Mouse (Mus musculus) heart, postnatal 25 days (tissue): ENCODE measurements around the gene Rabep1. TPM values are rescaled to one million over a fixed set of nuclear protein-coding genes. Genes with fewer than 3 reads are reported as not detected.

Experiments used
- DNase-seq: peaks from one replicate; pipeline ENCODE4 v3.0.0; 2022; ENCODE audit warnings: low spot score
- intact Hi-C: fragments of 180-260 bp; cut with DNase I; formaldehyde crosslinking; loops from one replicate; pipeline ENCODE4 v1.15.1; 2025
- total RNA-seq, 2 experiments: library from RNA; stranded (reverse); gene quantifications; 2 replicates each; pipeline ENCODE4 v1.2.3; 2021

Rabep1 gene
- total RNA-seq = 10 to 100 TPM; 35.8 to 36.8 TPM

DNA sequence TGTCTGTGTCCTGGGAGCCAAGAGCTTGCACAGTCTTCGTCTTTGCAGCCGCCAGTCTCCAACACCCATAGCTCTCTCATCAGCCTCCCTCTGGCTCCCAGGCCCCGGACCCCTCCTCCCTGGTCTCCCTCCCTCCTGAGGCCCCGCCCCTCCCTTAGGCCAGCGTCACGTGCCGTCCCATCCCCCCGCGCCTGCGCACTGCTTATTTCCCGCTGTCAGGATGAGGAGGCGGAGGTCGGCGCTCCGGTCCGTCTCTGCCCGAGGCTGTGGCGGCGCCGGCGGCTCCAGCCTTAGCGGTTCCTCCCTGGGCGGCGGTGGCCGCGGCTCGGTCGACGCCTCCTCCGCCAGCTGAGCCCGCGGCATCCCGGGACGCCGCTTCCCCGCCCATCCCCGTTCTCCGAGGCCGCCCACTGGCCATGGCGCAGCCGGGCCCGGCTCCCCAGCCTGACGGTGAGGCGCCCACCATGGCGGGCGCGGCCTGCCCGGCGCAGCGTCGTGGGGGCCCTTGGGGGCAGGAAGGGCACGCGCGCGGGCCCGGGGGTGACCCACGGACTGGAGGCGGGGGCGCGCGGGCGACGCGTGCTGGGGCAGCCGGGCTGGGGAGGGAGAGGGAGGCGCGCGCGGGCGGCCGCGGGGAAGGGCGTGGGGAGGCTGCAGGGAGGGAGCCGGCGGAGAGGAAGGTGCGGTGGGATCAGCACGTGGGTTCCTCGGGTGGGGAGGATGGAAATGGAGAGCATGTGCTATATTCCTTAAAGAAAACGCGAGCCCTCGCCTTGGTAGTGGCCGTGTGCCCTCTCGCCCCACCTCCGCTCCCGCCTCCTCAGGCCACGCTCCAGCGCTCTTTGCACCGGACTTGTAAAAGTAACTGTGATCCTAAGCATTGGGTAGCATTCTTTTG is at the start of gene Rabep1:
Gene Rabep1, plus strand, starts transcription at position 220 of the 898 bp plus-strand sequence.
- intact Hi-C loops = loop anchor here (5.0 kb wide), 1 partner anchor 37 kb away; no protein-coding TSS in a partner anchor
- peak; percentile 88 for DNase-seq

DNA sequence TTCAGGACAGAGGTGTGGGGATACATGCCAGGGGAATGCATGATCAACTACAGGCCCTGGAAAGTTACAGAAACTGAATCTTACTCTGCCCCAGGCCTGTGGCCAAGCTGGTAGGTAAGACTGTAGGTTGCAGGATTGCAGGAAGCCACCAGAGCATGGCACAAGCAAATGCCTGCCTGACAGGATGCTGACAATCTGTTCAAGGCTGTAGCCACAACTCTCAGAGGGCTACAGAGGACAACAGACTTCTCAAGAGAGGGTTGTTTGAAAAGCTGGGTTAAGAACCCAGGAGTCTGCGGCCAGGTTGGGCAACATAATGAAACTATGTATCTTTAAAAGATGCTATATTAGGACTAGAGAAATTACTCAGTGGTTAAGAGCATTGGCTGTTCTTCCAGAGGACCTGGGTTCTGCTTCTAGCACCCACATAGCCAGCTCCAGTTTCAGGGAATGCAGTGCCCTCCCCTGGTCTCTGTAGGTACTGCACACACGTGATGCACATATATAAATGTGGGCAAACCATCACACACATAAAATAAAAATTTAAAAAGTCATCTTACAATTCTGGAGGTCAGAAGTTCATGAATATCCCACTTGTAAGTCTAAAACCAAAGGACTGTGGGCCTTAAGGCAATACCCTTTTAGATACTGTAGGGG is 42.2 kb upstream of the Rabep1 start:
- intact Hi-C loops = no loop called here
- DNase-seq = no peak

DNA sequence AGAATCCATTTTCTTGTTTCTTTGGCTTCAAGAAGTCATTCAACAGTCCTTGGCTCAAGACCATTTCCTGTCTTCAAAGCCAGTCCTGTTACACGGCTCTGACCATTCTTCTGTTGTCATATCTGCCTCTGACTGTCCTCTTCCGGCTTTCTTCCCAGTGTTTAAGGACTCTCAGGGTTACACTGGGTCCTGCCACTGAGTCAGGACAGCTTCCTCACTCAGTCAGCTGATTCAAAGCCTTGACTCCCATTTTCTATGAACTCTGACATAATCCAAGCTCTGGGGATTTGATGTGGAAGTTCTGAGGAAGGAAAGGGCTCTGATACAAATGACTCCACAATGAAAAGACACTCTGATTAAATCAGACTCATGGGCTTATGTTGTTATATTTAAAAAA is 41.7 kb upstream of the Rabep1 start:
- intact Hi-C loops = no loop called here
- no peak for DNase-seq

DNA sequence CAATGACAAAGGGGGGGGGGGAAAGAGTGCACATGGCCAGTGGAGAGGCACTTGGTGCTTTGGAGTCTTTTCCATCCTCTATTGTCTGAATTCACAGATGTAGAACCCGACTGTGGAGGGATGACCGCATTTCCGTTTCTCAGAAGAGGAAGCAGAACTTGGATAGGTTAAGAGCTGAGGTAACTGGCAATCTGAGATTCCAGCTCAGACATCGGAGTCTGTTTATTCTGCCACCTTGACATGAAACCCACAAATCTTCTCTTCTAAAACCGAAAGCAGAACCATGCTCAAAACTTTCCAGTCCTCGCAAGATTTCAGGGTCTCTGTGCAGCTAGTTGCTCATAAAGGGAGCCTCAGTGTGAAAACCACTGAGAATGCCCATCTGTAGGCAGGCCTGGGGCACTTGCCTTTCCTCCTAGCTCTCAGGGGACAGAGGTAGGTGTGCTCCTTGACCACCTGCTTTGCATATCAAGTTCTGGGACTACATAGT is 40.8 kb upstream of the Rabep1 start:
- no peak for DNase-seq
- intact Hi-C loops = no loop called here

DNA sequence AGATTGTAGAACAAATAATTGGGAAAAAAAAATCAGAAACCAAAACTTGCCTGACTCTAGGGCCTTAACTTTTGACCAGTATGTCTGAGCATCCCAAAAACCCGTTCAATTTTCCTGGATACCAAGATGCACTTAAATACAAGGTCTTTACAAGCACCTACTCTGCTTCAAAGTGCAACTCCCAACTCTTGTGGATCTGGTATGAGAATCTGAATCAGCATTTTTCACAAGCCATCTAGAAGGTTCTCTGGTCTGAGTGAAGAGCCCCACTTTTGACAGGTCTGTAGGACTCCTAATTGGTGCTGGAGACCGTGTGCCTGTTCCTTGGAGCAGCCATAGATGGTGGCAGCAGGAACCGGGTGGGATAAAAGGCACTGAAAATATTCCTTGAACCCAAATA is 40.2 kb upstream of the Rabep1 start:
- DNase-seq = no peak
- intact Hi-C loops = no loop called here

DNA sequence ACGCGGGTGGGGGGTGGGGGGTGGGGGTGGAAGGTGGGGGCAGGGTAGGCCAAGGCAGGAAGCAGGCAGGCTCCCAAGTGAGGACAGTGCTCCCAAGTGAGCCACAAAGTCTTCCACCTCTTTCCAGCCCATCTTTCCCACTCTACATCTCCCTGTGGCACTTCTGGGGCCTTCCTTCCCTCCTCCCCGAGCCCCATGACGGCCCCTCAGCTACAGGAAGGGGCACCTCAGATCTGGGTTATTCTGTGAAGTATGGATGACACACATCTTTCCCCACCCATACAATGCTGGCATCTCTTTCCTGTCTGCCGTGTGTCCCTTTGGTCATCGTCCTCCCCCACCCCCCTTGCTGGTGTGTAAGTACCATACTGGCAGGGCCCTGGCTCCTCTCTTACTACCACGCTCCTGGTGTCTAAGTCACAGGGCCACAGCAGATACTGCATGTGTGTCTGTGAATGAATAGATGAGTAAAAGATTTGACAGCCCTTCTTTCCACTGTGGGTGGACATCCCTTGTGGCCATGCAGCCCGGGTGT is 38.9 kb upstream of the Rabep1 start:
- intact Hi-C loops = no loop called here
- DNase-seq = no peak

DNA sequence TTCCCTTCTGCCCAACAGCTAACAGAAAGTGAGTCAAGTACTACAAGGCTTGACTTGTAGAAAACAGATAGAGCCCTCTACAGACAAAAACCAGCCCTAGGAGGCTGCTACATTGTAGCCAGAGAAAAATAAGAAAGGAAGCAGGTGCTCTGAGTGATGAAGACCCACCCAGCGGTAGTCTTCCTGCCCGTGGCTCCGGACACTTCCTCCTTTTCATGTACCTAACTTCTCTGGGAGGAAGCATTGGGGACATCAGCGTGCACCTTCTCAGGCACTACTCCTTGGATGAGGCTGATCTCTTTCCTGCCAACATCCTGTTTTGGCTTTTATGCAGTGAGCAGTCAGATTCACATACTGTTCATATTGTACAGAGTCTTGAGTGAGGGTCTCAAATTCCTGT is 37.9 kb upstream of the Rabep1 start:
- no peak for DNase-seq
- intact Hi-C loops = no loop called here

DNA sequence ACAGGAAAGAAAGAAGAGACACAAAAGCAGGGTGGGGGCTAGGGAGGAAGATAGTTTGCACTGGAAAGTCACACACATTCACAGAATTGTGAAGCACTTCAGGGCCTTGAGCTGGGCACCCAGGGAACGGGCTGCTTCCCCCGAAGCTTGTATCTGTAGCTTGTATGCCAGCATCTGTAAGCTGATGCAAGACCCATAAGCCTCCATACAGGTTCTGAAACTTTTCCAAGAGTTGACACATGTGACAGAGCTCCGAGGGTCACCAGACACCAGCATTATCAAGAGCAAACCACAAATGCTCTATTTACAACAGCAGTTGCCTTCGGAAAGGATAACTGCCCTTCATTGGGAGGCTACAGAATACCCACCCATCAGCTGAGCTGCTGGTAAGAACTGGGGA is 36.9 kb upstream of the Rabep1 start:
- intact Hi-C loops = no loop called here
- DNase-seq = no peak

DNA sequence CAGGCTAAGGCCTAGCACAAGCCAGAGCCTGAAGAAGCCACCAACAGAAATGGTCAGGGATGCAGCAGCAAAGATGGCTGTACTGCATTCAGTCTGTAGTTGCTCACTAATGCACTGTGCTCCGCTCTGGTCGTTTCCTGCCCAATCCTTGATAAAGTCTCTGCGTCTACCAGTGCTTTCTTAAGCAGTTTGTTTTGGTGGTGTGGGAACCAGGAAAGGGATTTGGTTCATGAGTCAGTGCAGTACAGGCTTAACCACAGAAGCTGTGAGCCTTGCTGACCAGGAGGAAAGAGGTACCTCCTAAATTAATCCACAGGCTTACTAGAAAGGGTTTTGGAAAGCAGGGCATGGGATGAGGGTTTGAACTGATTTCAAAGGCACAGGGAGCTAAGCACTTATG is 36.5 kb upstream of the Rabep1 start:
- intact Hi-C loops = no loop called here
- DNase-seq = no peak

DNA sequence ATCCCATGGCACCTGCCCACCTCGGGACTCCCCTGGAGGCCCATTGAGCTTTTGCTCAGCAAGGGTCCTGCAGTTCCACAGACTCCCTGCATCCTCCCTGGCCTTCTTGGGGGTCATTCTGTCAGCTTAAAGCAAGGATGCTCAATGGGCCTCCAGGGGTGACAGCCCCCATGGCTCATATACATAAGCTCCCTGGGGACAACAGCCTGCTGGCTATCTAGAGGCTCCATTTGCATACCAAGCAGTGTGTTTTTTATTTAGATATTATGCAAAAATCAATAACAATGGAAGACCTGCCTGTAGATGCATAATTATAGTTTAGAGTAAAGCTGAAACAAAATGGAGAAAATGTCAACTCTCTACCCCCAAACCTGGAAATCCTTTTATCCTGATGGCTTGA is 35.6 kb upstream of the Rabep1 start:
- DNase-seq = no peak
- intact Hi-C loops = no loop called here

DNA sequence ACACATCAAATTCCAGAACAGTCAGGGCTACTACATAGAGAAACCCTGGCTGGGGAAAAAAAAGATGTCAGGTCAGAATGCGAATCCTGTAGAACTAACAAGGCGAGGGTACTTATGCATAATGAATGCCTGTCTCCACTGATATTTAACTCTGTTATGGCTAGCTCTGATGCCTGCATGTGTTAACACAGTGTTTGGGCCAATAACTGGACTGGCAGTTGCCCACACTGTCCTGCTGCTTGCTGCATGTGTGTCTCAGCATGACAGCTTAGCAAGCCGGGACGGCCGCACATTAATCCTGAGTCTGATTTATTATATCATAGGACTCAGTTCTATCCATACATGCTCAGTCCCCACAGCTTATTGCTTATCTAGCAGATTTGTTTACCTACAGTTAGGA is 33.5 kb upstream of the Rabep1 start:
- intact Hi-C loops = no loop called here

DNA sequence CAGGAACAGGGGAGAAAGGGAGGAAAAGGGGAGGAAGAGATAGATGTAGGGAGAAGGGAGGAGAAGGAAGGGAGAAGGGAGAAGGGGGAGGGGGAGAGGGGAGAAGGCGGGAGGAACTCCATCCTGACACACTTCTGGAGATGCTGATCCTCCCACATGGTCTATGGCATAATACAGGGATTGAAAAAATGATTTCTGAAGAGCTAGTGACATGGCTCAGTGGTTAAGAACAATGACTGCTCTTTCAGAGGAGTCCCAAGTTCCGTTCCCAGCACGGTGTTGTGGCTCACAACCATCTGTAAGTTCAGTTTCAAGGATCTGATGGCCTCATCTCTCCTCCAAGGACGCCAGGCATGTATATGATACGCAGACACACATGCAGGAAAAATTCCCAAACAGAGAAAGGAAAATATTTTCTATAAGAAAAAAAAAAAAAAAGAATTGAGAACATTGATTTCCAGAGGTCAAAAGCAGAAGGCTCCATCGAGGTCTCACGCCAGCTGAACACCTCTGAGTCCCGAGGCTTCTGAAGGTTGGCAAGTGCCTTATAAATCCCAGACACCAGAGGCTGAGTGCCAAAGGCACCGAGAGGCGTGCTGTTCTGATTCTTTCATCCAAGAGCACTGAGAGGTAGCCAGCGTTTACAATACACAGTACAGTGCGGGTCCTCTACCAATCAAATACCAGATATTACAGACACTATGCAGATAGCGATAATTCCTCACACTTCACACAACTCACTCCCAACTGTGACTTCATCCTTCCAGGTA is 32.9 kb upstream of the Rabep1 start:
- no peak for DNase-seq
- intact Hi-C loops = no loop called here

More for the DNA sequence above, 33.5 kb upstream of the Rabep1 start:
- no peak for DNase-seq

DNA sequence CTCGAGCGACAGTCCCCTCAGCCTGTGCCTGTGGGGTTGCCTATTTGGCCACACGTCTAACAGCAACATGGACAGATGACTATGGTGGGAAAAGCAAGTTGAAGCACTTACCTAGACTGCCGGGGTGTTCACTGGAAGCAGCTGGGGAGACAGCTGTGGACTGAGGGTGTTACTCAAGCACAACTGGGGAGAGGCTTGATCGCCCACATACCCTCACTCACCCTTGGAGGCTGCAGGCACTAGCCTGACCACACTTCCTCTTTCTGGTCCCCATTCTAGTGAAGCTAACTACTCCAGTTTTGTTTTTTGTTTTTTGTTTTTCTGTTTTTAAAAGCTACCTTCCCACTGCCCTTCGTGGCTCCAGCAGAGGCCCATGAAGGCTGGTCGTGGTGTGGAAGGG is 32.2 kb upstream of the Rabep1 start, which contains the start of gene Scimp:
Gene Scimp, minus strand, starts transcription at position 222 of the 400 bp plus-strand sequence.
- no peak for DNase-seq
- intact Hi-C loops = no loop called here

DNA sequence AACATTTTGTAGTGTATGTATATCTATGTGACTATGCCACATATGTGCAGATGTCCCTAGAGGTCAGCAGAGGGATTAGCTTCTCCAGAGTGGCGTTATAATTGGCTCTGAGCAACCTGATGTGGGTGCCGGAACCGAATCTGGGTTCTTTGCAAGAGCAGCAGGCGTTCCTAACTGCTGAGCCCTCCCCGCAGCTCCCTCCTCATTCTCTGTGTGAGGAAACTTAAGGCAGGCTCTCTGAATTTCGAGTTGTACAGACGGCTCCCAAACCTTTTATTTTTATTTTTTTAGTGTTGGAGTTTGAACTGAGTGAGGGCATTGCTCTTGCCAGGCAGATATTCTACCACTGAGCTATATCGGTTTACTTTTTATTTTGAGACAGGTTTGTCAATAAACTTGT is 29.5 kb upstream of the Rabep1 start:
- no peak for DNase-seq
- intact Hi-C loops = loop anchor here (1.0 kb wide), 1 partner anchor 37 kb away; no protein-coding TSS in a partner anchor

DNA sequence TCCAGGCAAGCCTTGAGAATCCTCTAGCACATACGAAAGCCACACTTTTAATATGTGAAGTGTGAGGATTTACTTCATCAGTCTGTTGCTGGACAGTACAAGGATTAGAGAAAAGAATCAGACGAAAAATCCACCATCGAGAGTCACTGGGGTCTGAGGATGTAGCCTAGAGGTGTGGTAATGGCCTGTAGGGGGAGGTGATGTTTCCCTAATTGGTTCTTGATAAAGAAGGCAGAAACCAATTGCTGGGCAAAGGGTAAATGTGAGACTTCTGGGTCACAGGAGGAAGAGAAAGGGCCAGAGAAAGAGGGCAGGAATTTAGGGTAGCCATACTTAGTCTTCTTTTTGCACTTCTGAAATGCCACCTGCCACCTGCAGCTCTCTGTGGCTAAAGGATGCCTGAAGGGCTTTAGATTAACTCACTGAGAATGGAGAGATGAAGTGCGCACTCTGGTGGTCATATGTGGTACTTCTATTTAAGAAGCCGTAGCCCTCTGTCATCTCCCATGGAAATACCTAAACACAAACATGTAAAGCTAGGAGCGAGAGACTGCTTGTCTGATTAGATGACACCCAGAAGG is 29.0 kb upstream of the Rabep1 start:
- intact Hi-C loops = loop anchor here (1.0 kb wide), 1 partner anchor 37 kb away; no protein-coding TSS in a partner anchor
- no peak for DNase-seq

DNA sequence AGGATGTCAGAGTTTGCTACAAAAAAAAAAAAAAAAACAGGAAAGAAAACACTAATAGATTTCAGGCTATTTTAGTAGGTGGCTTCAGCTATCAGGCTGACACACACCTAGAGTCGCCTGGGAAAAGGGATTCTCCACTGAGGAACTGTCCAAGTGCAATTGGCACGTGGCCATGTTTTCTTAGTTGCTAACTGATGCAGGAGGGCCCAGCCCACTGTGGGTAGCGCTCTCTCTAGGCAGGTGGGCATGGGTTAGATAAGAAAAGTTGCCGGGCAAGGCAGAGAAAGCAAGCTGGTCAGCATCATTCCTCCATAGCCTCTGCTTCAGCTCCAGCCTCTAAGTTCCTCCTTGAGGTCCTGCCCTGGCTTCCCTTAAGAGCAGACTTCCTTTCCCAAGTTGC is 27.8 kb upstream of the Rabep1 start:
- intact Hi-C loops = no loop called here
- DNase-seq = no peak

DNA sequence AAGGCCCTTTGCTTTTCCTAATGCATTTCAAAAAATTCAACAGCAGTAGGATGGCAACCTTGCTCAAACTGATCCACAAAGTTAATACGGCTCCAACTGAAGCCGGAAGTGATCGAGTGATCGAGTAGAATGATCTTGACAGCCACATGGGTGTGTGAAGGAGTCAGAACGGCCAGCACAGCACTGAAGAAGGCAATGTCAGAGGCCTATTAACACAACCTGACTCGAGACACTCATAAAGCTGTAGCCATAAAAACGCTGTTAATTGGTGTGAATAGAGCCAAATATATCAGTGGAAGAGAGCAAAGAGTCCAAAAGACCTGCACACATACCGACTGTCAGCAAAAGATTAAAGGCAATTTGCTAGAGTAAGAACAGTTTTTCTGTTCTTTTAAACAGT is 24.5 kb upstream of the Rabep1 start:
- intact Hi-C loops = no loop called here
- no peak for DNase-seq

DNA sequence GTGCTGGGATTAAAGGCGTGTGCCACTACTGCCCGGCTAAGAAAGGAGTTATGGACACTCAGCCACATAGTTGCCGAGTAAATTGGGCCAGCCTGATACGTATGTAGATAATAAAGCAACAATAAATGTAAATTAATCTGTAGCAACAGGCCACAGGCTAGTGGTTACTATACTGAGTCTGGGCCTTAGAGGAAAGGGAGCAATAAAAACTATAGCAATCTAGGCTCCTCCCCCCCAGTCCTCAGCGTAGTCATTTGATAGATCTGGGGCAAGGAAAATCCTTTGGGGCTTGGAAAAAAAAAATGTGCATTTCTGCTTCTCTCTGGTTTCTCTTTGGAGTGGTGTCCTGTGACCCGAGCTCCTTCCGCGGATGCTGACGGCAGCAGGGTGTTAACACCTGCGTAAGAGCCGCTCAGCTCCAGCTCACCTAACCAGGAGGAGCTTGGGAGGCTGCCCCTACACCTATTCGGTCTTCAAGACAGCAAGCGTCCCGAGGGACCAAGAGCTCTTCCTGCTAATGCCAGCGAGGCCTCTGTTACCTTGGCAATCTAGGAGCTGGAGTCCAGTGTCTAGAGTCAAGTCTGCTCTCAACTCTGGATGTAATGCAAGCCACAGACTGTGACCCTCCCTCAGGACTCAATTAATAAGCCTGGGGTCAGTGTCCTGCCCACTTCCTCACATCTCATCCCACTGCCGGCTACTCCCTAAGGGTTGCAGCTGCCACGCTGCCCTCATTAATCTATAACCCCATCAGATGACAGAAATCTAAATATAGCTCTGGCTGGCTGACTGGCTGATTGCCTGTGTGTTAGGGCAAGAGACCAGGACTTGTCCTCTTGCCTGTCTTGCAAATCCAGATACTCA is 22.6 kb upstream of the Rabep1 start:
- DNase-seq = no peak
- intact Hi-C loops = no loop called here

DNA sequence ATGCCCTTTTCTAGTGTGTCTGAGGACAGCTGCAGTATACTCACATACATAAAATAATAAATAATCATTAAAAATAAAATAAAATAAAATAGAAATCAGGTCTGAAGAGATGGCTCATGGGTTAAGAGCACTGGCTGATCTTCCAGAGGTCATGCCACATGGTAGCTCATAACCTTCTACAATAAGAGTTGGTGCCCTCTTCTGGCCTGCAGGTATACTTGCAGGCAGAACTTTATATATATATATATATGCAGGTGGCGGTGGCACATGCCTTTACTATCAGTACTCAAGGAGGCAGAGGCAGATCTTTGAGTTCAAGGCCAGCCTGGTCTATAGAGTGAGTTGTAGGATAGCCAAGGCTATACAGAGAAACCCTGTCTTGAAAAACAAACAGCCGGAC is 18.4 kb upstream of the Rabep1 start:
- intact Hi-C loops = no loop called here
- no peak for DNase-seq
